Mouse (Mus musculus) neural tube, embryonic 14.5 days (tissue): ENCODE data around the gene Cdca5. TPM values are rescaled to one million over a fixed set of nuclear protein-coding genes. Genes with fewer than 3 reads are reported as not detected.
"Not testable (repeated sequence)": the region's sequence is repeated elsewhere in the genome, so short reads cannot be mapped to it uniquely, and the experiment has no call there.

Experiments
- ATAC-seq: fragments of 200-750 bp; cut with Nextera tagmentation; 2 replicates; pipeline ENCODE4 v1.8.0; 2017; ENCODE audit warnings: low read depth, mild to moderate bottlenecking, moderate TSS enrichment, moderate library complexity
- H3K27ac ChIP-seq: fragments of 300-500 bp; sonication (generic); 2 replicates; pipeline ENCODE4 v1.5.1; 2014; ENCODE audit warnings: low read depth, mild to moderate bottlenecking, control low read depth, low read length, moderate library complexity, mixed read lengths
- H3K27me3 ChIP-seq: fragments of 300-500 bp; sonication (generic); 2 replicates; pipeline ENCODE4 v1.6.1; 2014; ENCODE audit warnings: low read length; ENCODE audit not compliant: control insufficient read depth, insufficient read depth
- H3K36me3 ChIP-seq: fragments of 300-500 bp; sonication (generic); 2 replicates; pipeline ENCODE4 v1.6.1; 2014; ENCODE audit warnings: low read length, mixed read lengths; ENCODE audit not compliant: control insufficient read depth, insufficient read depth
- H3K4me1 ChIP-seq: fragments of 300-500 bp; sonication (generic); 2 replicates; pipeline ENCODE4 v1.6.1; 2014; ENCODE audit warnings: low read length; ENCODE audit not compliant: control insufficient read depth, insufficient read depth
- H3K4me2 ChIP-seq: fragments of 300-500 bp; sonication (generic); 2 replicates; pipeline ENCODE4 v1.6.1; 2014; ENCODE audit warnings: mild to moderate bottlenecking, low read depth, low read length, control low read depth
- H3K4me3 ChIP-seq: fragments of 300-500 bp; sonication (generic); 2 replicates; pipeline ENCODE4 v1.5.1; 2014; ENCODE audit warnings: low read depth, low read length, control low read depth, mixed read lengths
- H3K9ac ChIP-seq: fragments of 300-500 bp; sonication (generic); replicated peaks from 2 replicates; pipeline ENCODE4 v1.6.1; 2014; ENCODE audit warnings: low read depth, mild to moderate bottlenecking, control low read depth, low read length, mixed read lengths
- H3K9me3 ChIP-seq: fragments of 300-500 bp; sonication (generic); 2 replicates; pipeline ENCODE4 v1.6.1; 2016; ENCODE audit warnings: low read length; ENCODE audit not compliant: control insufficient read depth
- WGBS: fragments of 180-500 bp; shearing (Covaris S2); extraction: QIAGEN DNeasy Blood & Tissue Kit; methylation state at CpG from one replicate; pipeline ENCODE4 v1.1.7; 2014; 5-methylcytosine and 5-hydroxymethylcytosine counted together
- polyA plus RNA-seq: library from polyadenylated mRNA; unstranded; fragments of >200 nt; fragmentation: Nextera tagmentation; extraction: Ambion mirVana; gene quantifications from 2 replicates; pipeline ENCODE4 v1.2.1, GENCODE M21; 2014

Gene Cdca5
- polyA plus RNA-seq, 1 experiment from 2014 or later: 3.0 TPM

- no peaks in the 10 kb centered on the region for H3K27me3 ChIP-seq
- H3K4me3 ChIP-seq: no peak overlapping the region
- peaks cover 3% of the 10 kb centered on the region; the same call in 1 of the 2 replicates for H3K4me1 ChIP-seq
- H3K27ac ChIP-seq: no peak overlapping the region
- no peaks in the 10 kb centered on the region for H3K9me3 ChIP-seq
- WGBS: 23% methylated on average over 4 of the region's 4 CpGs
- H3K4me2 ChIP-seq: no peak overlapping the region
- H3K36me3 ChIP-seq: no peaks in the 10 kb centered on the region
- H3K9ac ChIP-seq: no peak overlapping the region
- ATAC-seq: no peak
These were observed 41.5 kb downstream of the Cdca5 start for GRCm38 (mm10) chr19:6126289-6126688.

GRCm38 (mm10) chr19:6126789-6127580, 42.2 kb downstream of the Cdca5 start:
- H3K4me3 ChIP-seq: peak overlapping the region; percentile 48
- H3K27ac ChIP-seq: no peak overlapping the region
- H3K9me3 ChIP-seq: no peaks in the 10 kb centered on the region
- H3K4me2 ChIP-seq: peak overlapping the region; percentile 45
- no peaks in the 10 kb centered on the region for H3K27me3 ChIP-seq
- H3K9ac ChIP-seq: no peak overlapping the region
- WGBS: 72% methylated on average over 10 of the region's 10 CpGs
- H3K36me3 ChIP-seq: no peaks in the 10 kb centered on the region
- H3K4me1 ChIP-seq: peaks cover 3% of the 10 kb centered on the region; the same call in 1 of the 2 replicates
- ATAC-seq: no peak

- H3K4me1 ChIP-seq: peaks cover 3% of the 10 kb centered on the region; the same call in 1 of the 2 replicates
- H3K9ac ChIP-seq: peak within 1 kb of the TSS; percentile 63
- under 1% methylated on average over 32 of the region's 32 CpGs for WGBS
- peak; percentile 95 for ATAC-seq
- H3K36me3 ChIP-seq: no peaks in the 10 kb centered on the region
- H3K27ac ChIP-seq: peak within 1 kb of the TSS; percentile 88
- no peaks in the 10 kb centered on the region for H3K9me3 ChIP-seq
- H3K4me3 ChIP-seq: peak within 1 kb of the TSS; percentile 48
- no peaks in the 10 kb centered on the region for H3K27me3 ChIP-seq
- H3K4me2 ChIP-seq: peak within 1 kb of the TSS; percentile 45
These were observed 43.1 kb downstream of the Cdca5 start, which contains the start of gene Snx15 for GRCm38 (mm10) chr19:6127760-6128341. Gene Snx15 (minus strand): TSS chr19:6128304.

GRCm38 (mm10) chr19:6130414-6131128, 45.8 kb downstream of the Cdca5 start:
- H3K4me3 ChIP-seq, H3K9ac ChIP-seq, H3K27ac ChIP-seq, H3K4me2 ChIP-seq, H3K4me1 ChIP-seq, H3K36me3 ChIP-seq, H3K27me3 ChIP-seq, H3K9me3 ChIP-seq, ATAC-seq: not testable (repeated sequence)
- 83% methylated on average over 7 of the region's 7 CpGs for WGBS

GRCm38 (mm10) chr19:6132171-6132827, 47.5 kb downstream of the Cdca5 start:
- ATAC-seq: no peak
- WGBS: 80% methylated on average over 7 of the region's 7 CpGs
- Histone ChIP-seq H3K4me3 (no peak overlapping the region), H3K9ac (no peak overlapping the region), H3K27ac (no peak overlapping the region), H3K9me3 (no peaks in the 10 kb centered on the region), H3K4me2 (no peak overlapping the region), H3K36me3 (peaks cover 11% of the 10 kb centered on the region), H3K27me3 (no peaks in the 10 kb centered on the region), H3K4me1 (peaks cover 3% of the 10 kb centered on the region; the same call in 1 of the 2 replicates)

- not testable (repeated sequence) for H3K4me3 ChIP-seq, H3K9ac ChIP-seq, H3K27me3 ChIP-seq, H3K9me3 ChIP-seq, H3K4me1 ChIP-seq, ATAC-seq, H3K27ac ChIP-seq, H3K4me2 ChIP-seq
- WGBS: 47% methylated on average over 1 of the region's 1 CpGs
- H3K36me3 ChIP-seq: peaks cover 11% of the 10 kb centered on the region
These were observed 48.4 kb downstream of the Cdca5 start for GRCm38 (mm10) chr19:6133197-6133596.

- Histone ChIP-seq H3K27me3 (no peaks in the 10 kb centered on the region; the same call in 1 of the 2 replicates), H3K36me3 (peaks cover 11% of the 10 kb centered on the region), H3K4me1 (peaks cover 6% of the 10 kb centered on the region), H3K9me3 (no peaks in the 10 kb centered on the region), H3K9ac (no peak overlapping the region), H3K4me2 (no peak overlapping the region), H3K27ac (no peak overlapping the region), H3K4me3 (no peak overlapping the region)
- WGBS: 87% methylated on average over 3 of the region's 3 CpGs
- no peak for ATAC-seq
These were observed 51.6 kb downstream of the Cdca5 start for GRCm38 (mm10) chr19:6136397-6136796.

- no peak for ATAC-seq
- Histone ChIP-seq H3K9me3 (no peaks in the 10 kb centered on the region), H3K36me3 (peaks cover 11% of the 10 kb centered on the region), H3K4me2 (peak overlapping the region; percentile 89), H3K27me3 (no peaks in the 10 kb centered on the region; the same call in 1 of the 2 replicates), H3K27ac (no peak overlapping the region; the same call in 1 of the 2 replicates), H3K4me1 (peaks cover 11% of the 10 kb centered on the region), H3K4me3 (peak overlapping the region; percentile 58), H3K9ac (peak overlapping the region; percentile 77; the same call in 1 of the 2 replicates)
- WGBS: 92% methylated on average over 6 of the region's 6 CpGs
These were observed 54.9 kb downstream of the Cdca5 start for GRCm38 (mm10) chr19:6139701-6140100.
